Mouse (Mus musculus) ovary, adult 18-20 months (tissue): ENCODE measurements at regions not wholly inside any gene's neighbourhood (a gene's known extent, or its start where the extent isn't known, plus 50 kb on each side); places are given as distances from the start of the nearest gene placed in this dataset.

Experiments
- DNase-seq: peaks from one replicate; pipeline ENCODE4 v3.0.0; 2022; ENCODE audit warnings: low spot score, mixed read lengths

DNA sequence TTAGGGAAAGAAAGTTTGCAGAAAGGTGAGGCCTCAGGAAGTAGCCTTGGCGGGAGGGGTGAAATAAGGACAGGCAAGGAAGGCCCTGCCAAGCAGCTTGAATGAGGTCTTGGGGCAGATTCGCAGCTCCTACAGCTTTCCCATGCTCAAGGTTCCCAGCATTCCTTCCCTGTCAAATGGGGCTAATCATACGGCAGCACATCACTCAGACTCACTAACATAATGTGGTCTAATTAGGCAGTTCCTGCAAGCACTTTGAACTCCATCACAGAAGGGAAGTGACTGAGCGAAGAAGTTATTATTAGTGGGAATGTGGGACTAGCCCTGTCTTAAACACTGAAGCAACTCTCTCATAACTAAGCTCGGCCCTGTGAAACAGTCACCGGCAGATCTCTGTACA lies 87.1 kb upstream of the Gm10260 start:
- no peak for DNase-seq

DNA sequence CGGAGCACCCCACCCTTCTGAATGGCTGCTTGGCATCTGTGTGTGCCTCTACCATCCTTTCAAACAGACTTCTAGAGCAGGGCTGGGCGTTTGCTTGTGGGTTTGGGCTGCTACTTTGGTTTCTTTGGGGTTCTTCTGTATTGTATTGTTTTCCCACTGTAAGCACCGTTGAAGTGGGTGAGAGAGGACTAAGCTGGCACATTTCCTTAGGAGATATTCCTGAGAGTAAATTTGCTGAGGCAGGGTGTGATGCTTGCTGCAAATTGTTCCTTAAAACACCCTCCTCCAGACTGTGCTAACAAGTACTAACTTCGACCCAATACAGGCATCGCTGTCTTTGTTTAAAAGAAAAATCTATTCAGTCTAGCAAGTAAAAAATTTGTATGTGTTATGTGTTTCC lies 84.7 kb upstream of the Gm10260 start:
- DNase-seq, result no peak

DNA sequence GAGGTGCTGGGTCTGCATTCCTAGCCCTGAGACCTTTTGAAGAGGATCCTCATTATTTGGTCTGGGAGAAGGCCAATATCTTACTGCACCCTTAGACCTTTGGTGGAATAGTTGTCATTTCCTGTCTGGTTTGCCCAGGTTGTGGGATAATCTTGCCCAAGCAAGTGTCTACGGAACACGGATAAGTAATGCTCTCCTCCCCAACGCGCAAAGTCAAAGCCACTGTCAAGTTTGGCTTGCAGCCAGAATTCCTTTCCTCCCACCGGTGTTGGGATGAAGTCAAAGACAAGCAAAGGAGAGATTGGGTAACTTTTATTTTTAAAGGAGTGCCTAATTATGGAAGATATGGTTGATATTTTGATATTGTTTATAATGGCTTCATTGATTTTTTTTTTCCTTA lies 82.4 kb upstream of the Gm10260 start:
- DNase-seq, result no peak

DNA sequence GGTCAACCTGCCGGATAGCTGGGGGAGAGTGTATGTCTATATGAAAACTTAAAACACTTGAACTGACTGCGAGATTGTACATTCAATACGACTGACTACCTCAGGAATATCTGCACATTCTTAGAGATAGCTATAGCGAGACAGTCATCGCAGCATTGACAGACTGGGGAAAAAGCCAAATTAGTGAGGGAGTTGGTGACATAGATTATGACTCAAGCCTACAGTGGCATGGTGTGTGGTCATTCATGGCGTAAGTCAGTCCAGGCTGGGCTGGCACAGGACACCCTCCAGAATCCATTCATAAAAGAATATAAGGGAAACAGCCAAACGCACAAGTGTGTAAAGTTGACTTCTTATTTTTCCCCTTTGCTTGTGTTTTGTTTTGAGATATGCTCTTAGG lies 81.1 kb upstream of the Gm10260 start:
- no peak for DNase-seq

DNA sequence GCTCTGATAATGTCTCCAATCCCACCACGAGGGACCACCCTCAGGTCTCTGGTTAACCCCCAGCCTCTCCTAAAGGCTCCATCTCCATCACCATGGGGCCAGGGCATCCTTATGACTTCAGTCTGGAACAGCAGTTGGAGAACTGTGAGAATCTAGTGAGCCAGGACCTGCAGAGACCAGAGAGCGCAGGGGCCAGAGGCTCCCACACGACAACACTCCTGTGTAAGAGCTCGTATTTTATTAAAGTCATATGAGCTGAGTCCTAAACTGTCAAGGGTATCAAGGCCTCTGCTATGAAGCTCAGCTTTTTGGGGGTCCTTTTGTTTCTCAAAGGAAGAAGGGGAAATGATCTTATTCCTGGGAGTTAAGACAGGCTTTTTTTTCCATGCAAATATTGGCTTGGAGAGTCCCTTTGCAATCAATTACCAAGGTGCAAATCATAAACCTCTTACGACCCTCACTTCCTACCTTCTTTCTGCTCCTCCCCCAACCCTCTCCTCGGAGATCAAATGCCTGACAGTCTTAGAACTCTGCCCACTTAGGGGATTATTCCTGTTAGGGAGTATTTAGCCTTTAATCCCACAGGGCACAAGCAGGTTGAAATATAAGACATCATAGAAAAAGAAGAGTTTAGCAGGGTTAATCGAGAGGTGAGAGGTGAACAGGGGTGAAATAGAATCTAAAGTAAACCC lies 79.3 kb upstream of the Gm10260 start:
- no peak for DNase-seq

DNA sequence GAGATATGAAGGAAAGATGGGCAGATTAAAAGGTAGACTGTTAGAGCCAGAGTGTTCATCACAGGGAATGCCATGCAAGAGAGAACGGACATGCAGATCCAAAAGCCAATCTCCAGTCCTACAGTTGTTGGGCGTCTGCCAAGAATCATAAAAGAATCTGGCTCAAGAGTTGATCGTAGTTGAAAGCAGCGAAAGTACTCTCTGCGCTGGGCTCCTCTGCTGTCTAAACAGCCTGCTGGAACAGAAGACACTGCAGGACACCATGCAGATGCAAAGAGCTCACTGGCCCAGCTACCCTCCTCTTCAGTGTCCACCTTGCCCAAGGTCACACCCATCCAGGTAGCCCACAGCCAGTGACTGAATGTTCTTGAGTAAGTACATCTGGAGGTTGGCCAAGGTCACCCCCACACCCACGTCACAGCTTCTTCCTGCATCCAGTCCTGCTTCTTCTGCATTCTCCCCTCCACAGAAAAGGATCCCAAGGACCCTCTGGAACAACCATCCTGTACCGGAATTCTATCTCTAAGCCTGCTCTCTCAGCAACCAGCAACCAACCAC lies 77.1 kb upstream of the Gm10260 start:
- DNase-seq, result peak; percentile 15

DNA sequence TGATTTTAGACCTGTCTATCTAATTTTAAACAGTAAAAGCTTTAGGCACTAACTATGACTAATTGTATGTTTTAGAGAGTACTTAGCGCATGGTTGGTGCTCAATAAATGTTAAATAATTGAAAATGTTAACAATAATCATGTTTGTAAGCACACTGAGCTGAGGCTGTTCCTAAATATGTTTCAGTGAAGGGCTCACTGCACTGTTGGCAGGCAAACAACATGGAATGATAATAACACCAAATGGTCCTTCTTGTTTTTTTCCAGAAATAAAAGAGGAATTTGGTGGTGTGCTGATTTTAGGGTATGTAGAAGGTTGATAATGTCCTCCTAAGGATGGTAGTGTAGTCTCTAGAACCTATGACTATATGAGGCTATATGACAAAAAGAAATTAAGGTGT lies 72.0 kb upstream of the Gm10260 start:
- DNase-seq, result no peak

DNA sequence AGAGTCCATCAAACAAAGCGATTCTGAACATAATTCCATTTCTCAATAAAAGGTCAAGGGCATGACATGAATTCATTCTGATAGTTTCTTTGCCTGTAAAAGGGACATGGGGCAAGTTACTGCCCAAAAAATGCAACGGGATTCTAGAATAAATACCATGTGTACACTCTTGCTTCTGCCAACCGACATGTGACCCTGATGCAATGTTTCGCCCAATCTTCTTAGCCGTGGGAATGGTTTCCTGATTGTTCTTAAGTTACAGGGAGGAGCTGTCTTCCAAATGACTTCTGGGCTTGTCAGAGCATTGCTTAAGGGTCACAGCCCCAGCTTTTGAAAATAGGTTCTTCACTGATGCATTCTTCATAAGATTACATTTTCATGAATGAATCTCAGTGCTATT lies 71.4 kb upstream of the Gm10260 start:
- DNase-seq, result no peak

DNA sequence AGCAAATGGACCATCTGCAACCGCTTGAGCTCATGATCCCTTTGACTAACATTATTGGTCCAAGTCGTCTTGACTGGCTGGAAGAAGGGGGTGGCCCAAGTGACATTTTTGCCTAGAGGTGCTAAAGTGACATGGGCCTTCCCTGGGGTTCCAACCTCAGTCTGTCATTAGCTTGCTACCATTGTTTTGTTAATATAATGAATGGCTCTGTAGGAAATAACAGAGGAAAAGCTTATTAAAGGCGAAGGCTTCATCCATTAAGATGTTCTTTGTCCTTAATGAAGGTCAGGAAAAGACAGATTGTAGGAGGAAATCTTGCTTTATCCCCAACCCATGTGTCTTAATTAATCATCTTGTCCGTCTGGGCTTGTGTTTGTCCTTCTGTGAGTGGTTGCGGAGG lies 69.1 kb upstream of the Gm10260 start:
- no peak for DNase-seq

DNA sequence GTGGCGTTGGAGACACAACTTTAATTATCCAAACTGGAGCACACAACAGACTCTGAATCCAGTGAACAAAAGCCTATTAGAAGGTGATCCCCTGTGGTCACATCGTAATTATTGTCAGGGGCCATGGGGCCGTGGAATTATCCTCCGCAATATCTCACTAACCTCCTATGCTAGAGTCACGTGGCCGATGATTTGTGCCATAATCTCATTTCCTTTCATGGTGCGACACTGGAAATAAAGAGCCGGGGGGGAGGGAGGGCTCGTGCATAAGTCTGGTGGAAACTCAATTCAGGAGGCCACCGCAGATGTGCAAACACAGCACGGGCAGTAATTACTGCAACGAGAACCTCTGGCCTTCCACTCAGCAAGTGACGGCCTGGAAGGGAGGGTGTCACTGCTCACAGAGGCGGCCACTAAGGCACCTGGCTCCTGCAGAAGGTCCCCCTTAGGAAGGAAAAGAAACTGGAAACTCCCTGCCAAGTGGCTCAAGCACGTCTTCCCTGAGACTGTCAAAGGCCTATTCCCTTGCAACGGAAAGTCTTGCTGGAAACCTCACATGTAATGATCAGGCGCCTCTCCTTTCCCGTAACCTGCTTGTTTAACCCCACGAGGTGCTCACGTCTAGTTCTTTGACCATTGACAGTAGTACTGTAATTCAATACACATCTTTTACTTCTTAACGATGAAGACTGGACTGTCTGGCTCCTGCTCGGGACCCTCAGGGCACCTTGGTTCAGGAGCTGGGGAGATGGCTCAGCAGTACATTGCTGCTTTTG lies 65.6 kb upstream of the Gm10260 start:
- no peak for DNase-seq

DNA sequence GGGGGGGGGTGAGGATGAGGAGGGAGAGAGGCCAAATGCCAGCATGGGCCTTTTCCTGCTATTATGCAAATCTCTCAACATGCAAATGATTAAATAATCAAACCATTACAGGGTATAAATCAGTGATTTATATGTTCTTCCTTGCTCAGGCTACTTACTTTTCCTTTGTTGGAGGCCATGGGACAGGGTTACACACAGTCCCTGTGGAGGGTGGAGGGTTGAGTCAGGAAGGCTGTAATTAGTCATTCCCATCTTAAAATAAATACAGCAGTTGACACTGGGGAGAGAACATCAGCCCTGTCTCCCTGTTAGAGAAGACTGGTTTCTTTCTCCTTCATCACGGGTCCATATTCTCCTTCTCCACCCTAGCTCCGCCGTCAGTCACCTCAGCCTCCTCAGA lies 64.9 kb upstream of the Gm10260 start:
- no peak for DNase-seq

DNA sequence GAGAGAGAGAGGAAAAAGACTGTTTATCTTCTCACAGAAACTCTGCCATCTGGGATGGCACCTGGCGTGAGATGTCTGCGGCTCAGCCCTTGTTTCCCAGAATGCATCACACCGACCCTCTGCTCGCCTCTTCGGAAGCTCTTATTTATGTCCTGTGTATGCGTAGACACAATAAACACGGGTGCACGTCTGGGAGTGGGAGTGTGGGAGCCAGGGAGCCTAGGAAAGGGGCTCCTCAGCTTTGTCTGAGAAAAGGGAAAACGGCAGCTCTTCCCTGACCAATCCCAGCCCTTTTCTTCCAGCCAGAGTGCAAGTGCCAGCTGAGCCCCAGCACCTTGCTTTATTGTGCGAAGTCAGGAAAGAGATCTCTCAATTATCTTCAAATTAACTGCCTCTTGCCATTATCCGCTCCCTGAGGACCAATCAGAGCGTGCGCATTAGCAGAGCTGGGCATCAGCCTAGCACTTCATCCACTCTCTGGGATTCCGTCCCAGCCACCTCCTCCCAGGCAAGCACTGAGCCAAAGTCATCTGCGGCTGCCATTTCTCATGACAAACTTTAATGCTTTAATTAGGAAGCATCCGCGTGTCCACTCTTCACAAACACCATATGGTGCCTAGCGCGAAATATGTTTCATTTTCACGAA lies 63.8 kb upstream of the Gm10260 start:
- DNase-seq, result no peak

DNA sequence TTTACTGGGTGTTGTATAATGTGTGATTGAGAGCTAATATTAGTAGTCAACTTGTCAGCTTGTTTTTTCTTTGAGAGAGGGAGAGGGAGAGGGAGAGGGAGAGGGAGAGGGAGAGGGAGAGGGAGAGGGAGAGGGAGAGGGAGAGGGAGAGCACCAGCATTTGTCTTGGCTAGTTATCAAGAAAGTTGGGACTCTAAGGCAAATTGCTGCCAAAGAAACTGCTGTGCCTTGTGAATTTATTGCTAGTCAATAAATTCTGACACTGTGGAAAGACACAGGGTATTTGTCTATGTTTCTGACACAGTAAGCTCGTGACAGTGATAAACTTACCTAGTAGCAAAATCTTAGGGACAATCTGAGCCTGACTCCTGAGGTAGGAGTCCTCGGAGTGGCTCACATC lies 61.2 kb upstream of the Gm10260 start:
- DNase-seq, result no peak

DNA sequence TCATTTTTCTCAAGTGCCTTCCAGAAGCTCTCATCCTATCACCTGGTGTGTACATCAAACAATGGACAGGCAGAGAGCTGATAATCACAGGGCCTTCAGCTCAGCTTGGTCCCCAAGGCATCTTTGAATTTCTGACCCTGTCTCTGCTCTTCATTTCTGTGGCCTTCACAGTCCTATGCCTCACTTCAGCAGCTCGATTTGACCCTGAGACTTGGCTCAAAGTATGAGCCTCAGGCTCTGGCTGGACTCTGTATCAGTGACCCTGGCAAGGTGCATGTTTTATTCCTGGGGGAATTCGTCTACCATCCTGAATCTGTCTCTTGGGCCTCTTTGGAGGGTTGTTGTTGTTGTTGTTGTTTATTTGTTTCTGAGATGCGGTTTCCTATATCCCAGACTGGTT lies 60.6 kb upstream of the Gm10260 start:
- no peak for DNase-seq

DNA sequence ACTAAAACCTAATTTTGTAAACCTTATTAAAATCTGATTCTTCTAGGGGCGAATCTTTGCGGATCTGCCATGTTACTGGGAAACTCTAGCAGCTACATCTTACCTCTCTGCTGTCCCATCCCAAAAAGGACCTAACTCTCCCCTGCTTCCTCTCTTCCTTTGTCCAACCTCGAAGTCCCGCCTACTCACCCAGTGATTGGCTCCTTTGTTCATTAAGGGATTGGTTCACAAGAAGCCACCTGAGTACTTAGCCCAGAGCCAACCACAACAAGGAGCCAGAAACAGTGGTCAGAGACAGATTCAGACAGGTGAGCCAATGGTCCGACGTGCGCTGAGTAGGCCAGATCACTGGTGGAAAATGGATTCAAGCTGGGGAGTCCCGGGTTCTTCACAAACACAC lies 60.0 kb upstream of the Gm10260 start:
- DNase-seq, result no peak

DNA sequence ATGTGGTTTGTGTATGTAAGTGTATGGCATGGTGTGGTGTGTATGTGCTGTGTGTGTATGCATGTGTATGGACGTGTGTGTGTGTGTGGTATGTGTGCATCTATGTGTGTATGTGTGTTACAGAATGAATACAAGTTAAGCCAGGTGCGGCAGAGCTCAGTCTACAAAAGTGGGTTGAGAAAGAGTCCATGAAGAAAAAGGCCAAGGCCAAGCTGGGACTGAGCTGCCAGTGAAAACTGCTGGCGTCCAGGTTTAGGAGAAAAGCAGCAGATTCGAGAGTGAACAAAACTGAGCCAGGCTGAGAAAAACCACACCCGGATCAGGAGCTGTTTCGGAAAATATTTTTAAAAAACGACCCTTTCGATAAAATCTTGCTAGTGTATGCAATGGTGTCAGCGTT lies 58.6 kb upstream of the Gm10260 start:
- DNase-seq, result no peak

DNA sequence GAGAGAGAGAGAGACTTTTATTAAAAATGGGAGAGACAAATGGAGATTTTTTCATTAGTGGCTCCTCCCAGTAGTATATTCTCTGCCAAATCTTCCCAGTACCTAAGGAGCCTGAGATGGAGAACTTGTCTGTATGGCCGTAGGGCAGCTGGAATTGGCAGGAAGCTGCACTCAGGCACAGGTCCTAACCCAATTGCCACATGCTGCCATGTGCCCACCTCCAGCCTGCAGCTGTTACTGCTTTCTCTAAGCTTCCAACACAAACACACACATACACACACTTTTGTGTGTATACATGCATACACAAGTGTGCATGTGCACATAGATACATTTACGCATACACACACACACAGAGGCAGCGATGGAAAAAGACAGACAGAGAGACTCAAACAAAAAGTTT lies 56.5 kb upstream of the Gm10260 start:
- DNase-seq, result no peak
